Mouse (Mus musculus) testis, postnatal 10 days (tissue): Measurements from ENCODE around the gene Cd99l2.
A peak's percentile ranks its signal among the peaks of the same experiment; 100 is the strongest.

Source experiments
- DNase-seq: peaks from one replicate; pipeline ENCODE4 v3.0.0; 2021; ENCODE audit warnings: low spot score

The Cd99l2 gene

GRCm38 (mm10) chrX:71468639-71469295 lies 23.9 kb downstream of the Cd99l2 start:
- DNase-seq = no peak

DNA sequence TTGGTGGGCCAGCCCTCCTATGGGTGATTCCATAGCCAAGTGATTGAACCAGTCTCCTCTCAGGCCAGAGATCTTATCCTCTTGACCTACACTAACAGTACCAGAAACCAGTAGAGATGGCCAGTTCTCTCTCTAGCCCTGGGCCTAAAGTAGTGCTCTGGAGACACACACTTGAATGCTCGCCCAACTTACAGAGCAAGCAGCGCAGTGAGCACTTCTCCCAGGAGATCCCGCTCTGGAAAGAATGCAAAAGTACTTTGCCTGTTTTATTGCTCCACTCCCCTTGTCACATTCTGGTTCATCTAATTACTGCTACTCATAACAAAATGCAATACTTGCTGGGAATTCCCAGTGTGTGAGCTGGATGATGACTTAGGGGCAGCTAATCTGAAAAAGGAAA lies 25.2 kb downstream of the Cd99l2 start:
- no peak for DNase-seq

DNA sequence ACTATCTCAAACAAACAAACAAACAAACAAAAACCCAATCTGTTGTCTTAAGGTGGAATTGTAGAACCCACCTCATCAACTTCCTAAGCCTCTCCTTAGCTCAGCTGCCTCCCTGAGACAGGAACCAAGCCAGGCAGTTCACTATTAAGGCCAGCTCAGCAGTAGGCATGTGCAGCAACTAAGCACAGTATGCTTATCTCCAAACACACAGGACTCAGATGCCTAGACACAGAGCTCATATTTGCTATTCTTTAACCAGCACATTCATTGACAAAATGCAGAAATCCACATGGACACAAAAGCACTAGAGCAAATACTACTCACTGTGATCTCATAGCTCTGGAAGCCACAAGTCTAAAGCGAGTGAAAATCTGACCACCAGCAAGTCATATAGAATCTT lies 27.2 kb downstream of the Cd99l2 start:
- no peak for DNase-seq

- no peak for DNase-seq
Observed at GRCm38 (mm10) chrX:71464138-71464826, 28.4 kb downstream of the Cd99l2 start.

GRCm38 (mm10) chrX:71456078-71456737 lies 36.4 kb downstream of the Cd99l2 start:
- DNase-seq = no peak

GRCm38 (mm10) chrX:71442916-71443315 lies 49.7 kb downstream of the Cd99l2 start:
- no peak for DNase-seq

- no peak for DNase-seq
Observed at GRCm38 (mm10) chrX:71439473-71439872, 53.2 kb downstream of the Cd99l2 start.

- no peak for DNase-seq
Observed at GRCm38 (mm10) chrX:71435542-71435941, 57.1 kb downstream of the Cd99l2 start.

DNA sequence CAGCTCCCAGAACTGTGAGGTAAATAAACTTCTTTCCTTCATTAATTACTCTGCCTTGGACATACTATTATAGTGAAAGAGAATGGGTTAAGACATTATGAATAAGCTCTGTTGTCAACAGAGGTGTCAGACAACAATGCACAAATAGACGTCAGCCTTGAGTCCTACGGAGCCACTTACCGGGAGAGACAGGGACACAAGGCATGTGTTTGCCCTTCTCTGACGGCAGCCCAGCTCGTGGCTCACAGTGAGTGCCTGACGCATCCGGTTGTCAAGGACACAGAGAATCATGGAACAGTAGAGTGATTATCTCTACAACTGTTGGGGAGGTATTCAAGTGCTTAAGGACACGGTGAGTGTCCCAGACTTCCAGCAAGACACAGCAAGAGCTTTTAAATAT lies 57.8 kb downstream of the Cd99l2 start:
- DNase-seq = no peak

DNA sequence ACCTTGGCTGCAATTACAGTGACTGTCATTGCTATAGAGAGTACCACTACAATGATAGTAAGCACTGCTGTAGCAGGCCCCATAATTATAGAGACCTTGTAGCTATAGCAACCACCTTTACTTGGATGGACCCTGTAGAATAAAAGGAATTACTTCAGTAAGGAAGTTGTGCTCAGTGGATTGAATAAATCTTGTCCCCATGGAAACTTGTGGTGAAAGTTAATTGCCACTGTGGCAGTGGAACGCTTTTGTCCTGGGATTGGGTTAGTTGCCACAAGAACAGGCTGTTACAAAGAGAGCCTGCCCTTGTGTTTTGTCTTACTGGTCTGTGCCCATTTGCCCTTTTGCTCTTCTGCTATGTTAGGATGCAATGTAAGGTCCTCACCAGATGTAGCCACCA lies 58.2 kb downstream of the Cd99l2 start:
- no peak for DNase-seq

- no peak for DNase-seq
Observed at GRCm38 (mm10) chrX:71430900-71431299, 61.7 kb downstream of the Cd99l2 start.

DNA sequence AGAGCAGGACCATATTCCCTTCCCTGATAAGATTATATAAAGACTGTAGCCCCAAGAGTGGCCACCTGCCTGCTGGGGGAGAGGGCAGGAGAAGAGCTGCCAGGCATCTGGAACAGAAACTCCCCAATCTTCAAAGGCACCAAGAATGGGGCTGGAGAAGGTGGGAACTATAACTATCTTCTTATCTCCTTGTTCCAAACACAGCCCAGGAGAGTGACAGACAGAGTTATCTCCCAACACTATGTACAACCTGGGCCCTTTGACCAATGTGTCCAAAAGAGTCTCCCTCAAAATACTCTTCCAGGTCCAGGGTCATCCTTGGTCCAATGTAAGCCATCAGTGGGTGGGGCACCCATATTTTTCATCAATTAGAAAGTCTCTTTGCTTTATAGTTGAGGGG lies 65.2 kb downstream of the Cd99l2 start:
- DNase-seq = no peak

- DNase-seq = peak; percentile 93
Observed at GRCm38 (mm10) chrX:71425746-71426519, 66.7 kb downstream of the Cd99l2 start.

DNA sequence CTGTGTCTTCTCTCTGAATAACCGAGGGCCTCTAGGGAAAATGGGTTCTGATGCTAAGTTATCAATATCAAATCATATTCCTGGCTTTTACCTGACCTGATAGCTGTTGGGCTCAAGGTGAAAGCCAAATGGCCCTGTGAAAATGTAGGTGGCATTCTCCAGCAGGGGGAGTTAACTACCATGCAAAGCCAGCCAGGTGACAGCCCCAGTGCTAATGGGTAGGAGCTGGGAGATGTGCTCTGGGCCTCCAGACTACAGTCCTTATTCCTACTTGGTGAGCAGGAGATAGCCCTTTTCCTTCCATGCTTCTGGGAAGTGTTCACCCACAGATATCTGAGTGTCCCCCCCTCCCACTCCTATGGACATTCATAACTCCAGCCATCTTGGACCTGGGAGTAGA lies 67.8 kb downstream of the Cd99l2 start:
- no peak for DNase-seq

GRCm38 (mm10) chrX:71413616-71414015 lies 79.0 kb downstream of the Cd99l2 start:
- DNase-seq = no peak

DNA sequence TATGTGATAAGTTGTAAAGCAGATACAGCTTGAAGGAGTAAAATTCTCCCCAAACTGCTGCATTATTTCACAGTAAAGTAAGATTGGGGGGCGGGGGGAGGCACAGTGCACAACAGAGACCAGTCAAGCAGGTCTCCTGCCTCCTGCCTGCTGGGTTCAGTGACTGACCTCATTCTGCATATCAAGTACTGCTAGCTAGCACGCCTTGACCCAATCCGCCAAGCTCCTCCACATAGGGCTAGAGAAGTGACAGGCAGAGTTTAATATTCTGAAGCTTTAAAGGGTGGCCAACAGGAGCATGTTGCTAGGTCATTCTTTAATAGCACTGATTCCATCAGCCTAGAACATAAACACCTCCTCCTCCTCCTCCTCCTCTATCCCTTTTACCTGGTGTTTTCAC lies 79.9 kb downstream of the Cd99l2 start:
- no peak for DNase-seq

DNA sequence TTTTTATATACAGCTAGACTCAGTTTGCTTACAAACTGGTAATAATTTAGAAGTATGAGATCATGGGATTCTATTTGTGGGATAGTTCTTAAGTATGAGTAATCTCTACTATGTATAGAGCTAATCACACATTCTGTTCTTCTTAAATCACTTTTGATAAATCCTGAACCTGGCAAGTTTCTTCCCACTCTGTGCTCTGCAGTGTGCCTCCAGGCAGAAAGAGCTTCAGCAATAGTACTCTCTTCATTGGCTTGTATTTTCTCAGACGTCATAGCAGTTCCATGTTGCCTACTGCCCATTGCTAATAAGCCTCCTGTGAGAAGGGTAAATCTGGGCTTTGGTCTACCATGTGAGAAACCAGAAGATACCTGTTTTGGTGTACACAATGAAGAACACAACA lies 84.3 kb downstream of the Cd99l2 start:
- no peak for DNase-seq

DNA sequence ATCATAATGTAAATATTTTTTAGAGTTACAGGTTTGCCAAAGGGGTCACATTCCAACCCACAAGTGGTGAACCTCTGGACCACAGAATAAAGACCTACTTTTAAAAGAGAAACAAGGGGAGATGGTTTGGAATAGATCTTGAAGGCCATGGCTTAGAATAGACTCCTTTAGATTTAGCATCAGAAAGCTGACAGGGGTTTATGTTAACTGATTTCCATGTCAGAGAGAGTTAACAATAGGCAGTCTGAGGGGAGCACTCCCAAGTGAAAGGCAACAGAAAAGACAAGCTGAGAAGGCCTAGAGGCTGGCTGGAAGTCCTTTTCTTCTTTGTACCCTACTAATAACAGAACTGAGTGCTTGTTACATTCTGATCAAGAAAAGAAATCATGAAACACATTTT lies 86.4 kb downstream of the Cd99l2 start:
- DNase-seq = no peak

DNA sequence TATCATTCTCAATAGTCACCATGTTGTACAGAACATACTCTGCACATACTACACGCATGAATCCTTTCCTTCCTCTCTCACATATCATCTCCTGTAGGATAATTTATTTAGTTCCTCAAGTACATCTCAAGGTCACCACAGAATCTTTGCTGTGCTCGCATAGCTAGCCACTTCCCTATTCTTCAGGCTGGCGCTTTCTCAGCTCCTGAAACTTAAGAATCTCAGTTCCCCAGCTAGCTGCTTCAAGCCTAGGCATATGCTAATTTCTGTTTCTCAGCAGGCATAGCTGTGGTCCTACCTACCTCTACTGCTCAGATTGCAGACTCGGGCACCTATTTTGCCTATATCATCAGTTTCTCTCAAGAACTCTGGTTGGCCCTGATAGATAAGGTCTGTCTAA lies 96.3 kb downstream of the Cd99l2 start:
- DNase-seq = no peak

- no peak for DNase-seq
Observed at GRCm38 (mm10) chrX:71381571-71381970, 111.1 kb downstream of the Cd99l2 start.

DNA sequence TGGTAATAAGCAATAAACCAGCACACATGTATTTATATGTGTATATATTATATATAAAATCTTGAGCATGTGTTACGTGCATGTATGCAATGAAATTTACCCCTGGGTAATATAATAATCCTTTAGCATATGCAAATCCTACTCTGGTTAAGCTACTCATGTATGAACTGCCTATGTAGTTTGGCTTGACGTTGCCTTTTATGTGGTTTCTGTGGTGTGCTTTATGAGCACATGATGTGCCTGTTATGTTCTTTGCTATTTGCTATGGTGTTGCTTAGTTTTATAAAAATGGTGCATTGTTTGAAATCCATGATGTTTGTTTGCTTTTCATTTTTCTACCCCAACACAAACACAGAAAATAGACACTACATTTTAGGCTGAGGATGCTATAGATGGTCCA lies 114.2 kb downstream of the Cd99l2 start:
- DNase-seq = no peak

DNA sequence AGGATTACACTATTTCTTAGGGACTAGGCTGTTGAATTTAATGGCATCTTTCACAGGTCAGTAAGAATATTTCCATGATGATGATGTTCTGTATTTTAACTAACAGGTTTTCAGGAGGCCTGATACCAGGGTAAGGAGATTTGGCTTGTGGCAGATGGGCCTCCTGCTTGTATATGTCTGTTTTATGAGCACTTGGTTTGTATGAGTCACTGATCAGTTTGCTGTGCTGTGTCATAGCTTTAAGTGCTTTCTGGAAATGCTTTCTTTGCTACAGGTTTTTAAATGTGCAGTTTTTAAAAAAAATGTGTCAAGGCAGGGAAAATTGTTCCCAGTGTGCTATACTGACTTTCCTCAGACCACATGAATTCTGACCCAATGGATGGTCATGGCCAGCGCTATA lies 115.9 kb downstream of the Cd99l2 start:
- DNase-seq = no peak
